Mouse (Mus musculus) bone marrow macrophage, adult 2 months (primary cell): ENCODE data around the gene Pmpcb. TPM values are rescaled to one million over a fixed set of nuclear protein-coding genes. Genes with fewer than 3 reads are reported as not detected.

Source experiments
- H3K27ac ChIP-seq: 2 replicates; pipeline ENCODE4 v1.5.1; 2012; ENCODE audit warnings: low read depth, low read length; ENCODE audit not compliant: insufficient read depth
- H3K4me1 ChIP-seq: 2 replicates; pipeline ENCODE4 v1.6.1; 2012; ENCODE audit warnings: low read length; ENCODE audit not compliant: control insufficient read depth, insufficient read depth
- H3K4me3 ChIP-seq: 2 replicates; pipeline ENCODE4 v1.5.1; 2012; ENCODE audit warnings: mild to moderate bottlenecking, low read length, moderate library complexity; ENCODE audit not compliant: insufficient read depth
- CTCF ChIP-seq: IDR thresholded peaks from 2 replicates; pipeline ENCODE4 v1.5.1; 2012; ENCODE audit warnings: low read depth, mild to moderate bottlenecking, low read length, moderate library complexity
- POLR2A ChIP-seq: IDR thresholded peaks from 2 replicates; pipeline ENCODE4 v1.6.1; 2012; ENCODE audit warnings: mild to moderate bottlenecking, low read depth, low read length, borderline replicate concordance
- polyA plus RNA-seq: library from polyadenylated mRNA; stranded (reverse); fragments of >200 nt; gene quantifications from 2 replicates; pipeline ENCODE4 v1.2.4, GENCODE M21; 2012; ENCODE audit not compliant: missing spikeins, insufficient read depth, insufficient read length

Pmpcb gene
- polyA plus RNA-seq, 1 experiment: 63.2 TPM

DNA sequence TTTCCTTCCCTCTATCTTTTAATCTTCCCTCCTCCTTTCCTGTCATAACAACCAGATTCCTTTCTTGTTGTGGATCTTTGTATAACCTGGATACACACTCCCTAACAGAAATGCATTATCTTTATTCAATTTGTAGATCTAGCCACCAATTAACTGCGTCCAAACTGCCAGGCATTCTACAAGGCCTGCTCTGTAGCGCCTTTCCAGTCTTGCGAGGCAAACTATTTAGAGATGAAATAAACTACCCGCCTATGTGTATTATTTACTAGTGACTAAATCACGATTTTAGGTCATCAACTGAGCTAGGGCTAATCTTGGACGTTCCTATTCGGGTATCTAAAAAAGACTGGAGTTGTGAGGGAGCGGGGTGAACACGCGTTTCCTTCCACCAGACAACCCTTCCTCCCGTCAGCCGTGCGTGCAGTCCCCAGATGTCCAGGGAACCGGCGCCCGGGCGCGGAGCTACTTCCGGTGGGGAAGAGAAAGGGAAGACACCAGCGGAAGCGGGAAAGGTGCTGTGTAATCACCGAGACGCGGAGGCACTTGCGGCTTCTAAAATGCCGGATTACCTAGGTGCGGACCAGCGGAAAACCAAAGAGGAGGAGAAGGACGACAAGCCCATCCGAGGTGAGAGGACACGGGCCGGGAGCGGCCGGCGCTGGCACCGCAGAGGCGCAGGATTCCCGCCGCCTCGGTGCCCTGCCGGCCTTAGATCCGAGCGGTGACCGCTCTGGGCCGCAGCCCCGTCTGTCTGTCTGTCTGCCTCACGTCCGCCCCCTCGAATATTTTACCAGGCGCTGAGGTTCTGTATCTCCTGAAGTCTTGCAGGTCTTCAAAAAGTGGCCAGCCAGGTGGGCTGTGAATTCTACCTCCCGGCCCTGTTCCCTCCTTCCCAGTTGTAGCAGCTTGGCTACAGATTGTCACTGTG is 49.6 kb downstream of the Pmpcb start:
- H3K4me3 ChIP-seq: peak overlapping the region; percentile 90
- peaks cover 16% of the 10 kb centered on the region for H3K4me1 ChIP-seq
- peak overlapping the region; percentile 80 for H3K27ac ChIP-seq
- TF ChIP-seq CTCF (no peak), POLR2A (no peak)

- TF ChIP-seq POLR2A (no peak), CTCF (no peak)
- Histone ChIP-seq H3K27ac (peak overlapping the region; percentile 80), H3K4me3 (peak overlapping the region; percentile 90), H3K4me1 (peaks cover 19% of the 10 kb centered on the region)
These were observed 50.5 kb downstream of the Pmpcb start for GRCm38 (mm10) chr5:21787186-21788105.

GRCm38 (mm10) chr5:21789061-21789460 is 52.1 kb downstream of the Pmpcb start:
- Histone ChIP-seq H3K27ac (no peak overlapping the region), H3K4me1 (peaks cover 19% of the 10 kb centered on the region), H3K4me3 (no peak overlapping the region)
- TF ChIP-seq CTCF (no peak), POLR2A (no peak)

DNA sequence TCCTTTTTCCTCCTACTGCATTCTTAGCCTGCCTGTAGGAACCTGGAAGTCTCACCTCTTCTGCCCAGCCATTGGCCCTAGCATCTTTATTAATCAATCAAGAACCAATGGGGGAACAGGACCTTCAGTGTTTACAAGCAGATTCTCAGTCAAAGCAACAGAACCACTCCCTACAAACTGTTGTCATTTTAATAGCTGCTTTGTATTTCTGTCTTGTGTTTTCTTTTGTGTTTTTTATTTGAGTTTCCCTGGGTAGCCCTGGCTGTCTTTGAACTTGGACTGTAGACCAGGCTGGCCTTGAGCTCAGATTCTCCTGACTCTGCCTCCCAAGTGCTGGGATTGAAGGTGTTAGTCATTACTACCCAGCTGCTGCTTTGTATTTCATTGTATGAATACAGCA is 55.2 kb downstream of the Pmpcb start:
- Histone ChIP-seq H3K4me1 (peaks cover 15% of the 10 kb centered on the region), H3K27ac (no peak overlapping the region), H3K4me3 (no peak overlapping the region)
- TF ChIP-seq CTCF: no peak
- TF ChIP-seq POLR2A: no peak

- no peak for TF ChIP-seq POLR2A
- no peak for TF ChIP-seq CTCF
- H3K4me3 ChIP-seq: no peak overlapping the region
- H3K27ac ChIP-seq: no peak overlapping the region
- no peaks in the 10 kb centered on the region for H3K4me1 ChIP-seq
These were observed 66.0 kb downstream of the Pmpcb start for GRCm38 (mm10) chr5:21802907-21803306.

DNA sequence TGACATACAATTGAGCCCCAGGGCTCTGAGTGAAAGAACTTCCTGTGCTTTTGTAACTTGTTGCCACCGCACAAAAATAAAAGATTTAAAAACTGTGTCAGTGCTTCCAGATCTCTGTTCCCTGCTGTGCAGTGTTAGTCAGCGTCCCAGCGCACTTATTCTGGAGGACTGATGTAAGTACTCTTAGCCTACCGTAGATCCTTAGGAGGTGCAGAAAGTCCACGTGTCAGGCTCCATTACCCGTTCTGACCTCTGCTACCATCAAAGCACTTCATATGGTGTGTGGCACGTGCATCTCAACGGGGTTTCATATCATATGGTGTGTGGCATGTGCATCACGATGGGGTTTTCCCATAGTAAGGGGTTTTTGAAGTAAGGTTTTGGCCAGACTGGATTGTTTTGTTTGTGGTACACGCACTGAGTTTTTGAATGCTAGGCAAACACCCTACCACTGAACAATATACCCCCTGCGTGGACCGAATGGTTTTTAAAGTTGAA is 66.8 kb downstream of the Pmpcb start:
- Histone ChIP-seq H3K4me3 (no peak overlapping the region), H3K4me1 (no peaks in the 10 kb centered on the region), H3K27ac (no peak overlapping the region)
- TF ChIP-seq CTCF (no peak), POLR2A (no peak)

DNA sequence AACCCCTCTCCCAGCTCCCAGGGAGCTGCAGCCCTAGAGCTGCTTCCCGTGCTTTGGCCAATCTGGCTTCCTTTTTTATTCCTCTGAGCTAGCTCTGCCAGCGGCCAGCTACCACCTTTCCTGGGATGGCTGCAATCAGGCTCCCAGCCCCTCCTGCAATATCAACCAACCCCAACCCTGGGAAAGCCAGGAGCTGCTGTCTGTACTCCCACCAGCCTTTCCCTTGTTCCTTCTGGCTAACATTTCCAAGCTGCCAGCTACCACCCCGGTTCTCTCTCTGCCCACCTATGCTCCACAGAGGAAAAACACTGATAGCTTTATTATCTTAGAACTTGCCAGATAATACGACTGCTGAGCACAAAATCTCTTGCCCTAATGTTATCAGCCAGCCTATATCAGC is 67.9 kb downstream of the Pmpcb start:
- Histone ChIP-seq H3K27ac (no peak overlapping the region), H3K4me1 (no peaks in the 10 kb centered on the region), H3K4me3 (no peak overlapping the region)
- TF ChIP-seq POLR2A (no peak), CTCF (no peak)

Other genes with a start within 250 kb of the Pmpcb start
- not detected in 2 replicates for gene Lrrc17, start 193.6 kb upstream of the Pmpcb start, polyA plus RNA-seq
- gene Fbxl13, start 91.5 kb upstream of the Pmpcb start, polyA plus RNA-seq: not detected in 2 replicates
- gene Armc10, start 91.3 kb upstream of the Pmpcb start, polyA plus RNA-seq: 31.0 and 33.2 TPM in 2 replicates
- 1.8 and 2.1 TPM in 2 replicates for gene Napepld, start 35.7 kb upstream of the Pmpcb start, polyA plus RNA-seq
- 34.0 and 34.2 TPM in 2 replicates for gene Dnajc2, start 48.1 kb downstream of the Pmpcb start, polyA plus RNA-seq
- 72.8 and 76.1 TPM in 2 replicates for gene Psmc2, start 48.1 kb downstream of the Pmpcb start, polyA plus RNA-seq
- gene Slc26a5, start 128.5 kb downstream of the Pmpcb start, polyA plus RNA-seq: not detected in 2 replicates